10 mouse cellular contexts compared by ENCODE assay signal in the genomic region with DNA sequence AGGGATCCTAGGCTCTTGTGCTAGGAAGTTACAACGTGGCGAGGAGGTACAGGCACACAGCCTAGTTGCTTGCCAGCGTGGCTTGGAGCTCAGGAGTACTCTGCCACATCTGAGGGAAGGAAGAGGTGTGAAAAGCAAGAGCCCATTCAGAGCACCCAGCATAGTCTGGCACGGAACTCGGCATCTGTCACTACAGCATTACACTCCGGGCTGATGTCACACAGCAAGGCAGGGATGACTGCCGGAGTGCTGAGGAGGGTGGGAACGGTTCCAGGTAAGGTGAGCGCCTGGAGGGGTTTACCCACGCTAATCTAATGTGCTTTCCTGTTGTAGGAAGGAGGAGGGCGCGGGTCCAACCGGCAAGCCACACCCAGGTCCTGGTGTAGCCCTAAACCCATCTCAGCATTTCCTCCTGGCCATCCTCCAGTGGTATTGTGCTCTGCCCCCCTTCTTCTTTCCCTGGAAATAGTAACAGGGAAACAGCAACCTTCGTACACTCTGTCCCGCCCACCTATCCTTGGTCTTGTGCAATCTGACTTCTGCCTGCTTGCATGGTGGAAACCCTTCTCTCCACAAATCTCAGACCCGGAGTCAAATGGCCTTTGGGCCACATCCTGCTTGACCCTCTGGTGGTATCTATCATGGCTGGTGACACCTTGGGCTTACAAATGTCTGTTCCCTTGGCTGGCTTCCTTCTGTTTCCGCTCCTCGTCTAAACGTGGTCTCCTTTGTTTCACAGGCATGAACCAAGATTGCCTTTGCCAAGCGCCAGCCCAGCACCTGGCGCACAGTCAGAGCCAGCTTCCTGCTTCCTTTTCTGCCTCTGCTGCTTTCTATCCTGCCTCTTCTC. TPM values are rescaled to one million over a fixed set of nuclear protein-coding genes. Genes with fewer than 3 reads are reported as not detected.
DNase-seq lines count a peak whose midpoint lies in the region; ATAC-seq lines count a peak whose summit lies in the region.
"Had no signal": no experiment of that assay in that cellular context is flagged by ENCODE, and none has a peak within 500 bp of the region (broad histone marks: within the 10 kb centered on the region; RNA-seq: fewer than 3 reads in every experiment).

No protein-coding gene starts in this region.

- no peak overlapping the region for H3K4me3 ChIP-seq in forebrain, embryonic 13.5 days
- no peak overlapping the region for H3K4me3 ChIP-seq in forebrain, embryonic 10.5 days

- peaks cover 87% of the 10 kb centered on the region for H3K36me3 ChIP-seq in forebrain, embryonic 13.5 days (ENCODE audit: poor library complexity, severe bottlenecking)
- H3K36me3 ChIP-seq in forebrain, embryonic 10.5 days (replicated peaks) = peaks cover 98% of the 10 kb centered on the region

- intact Hi-C loops in left cerebral cortex, postnatal 14 days (cut with DNase I) = no loop called here

- ATAC-seq in forebrain, embryonic 13.5 days = peak; percentile 57
- peak; percentile 65; the same call in 1 of the 2 replicates for ATAC-seq in cerebellum, adult (ENCODE audit: insufficient number of reproducible peaks, low FRiP score, low TSS enrichment)
- ATAC-seq in inflammation-experienced regulatory T-cells, adult 6 months = no peak

- peak overlapping the region; percentile 82 for H3K27ac ChIP-seq in forebrain, embryonic 13.5 days
- H3K27ac ChIP-seq in forebrain, embryonic 10.5 days = no peak overlapping the region

- H3K9ac ChIP-seq in forebrain, embryonic 13.5 days = no peak overlapping the region

- peaks cover 27% of the 10 kb centered on the region for H3K4me1 ChIP-seq in forebrain, embryonic 13.5 days
- peaks cover 23% of the 10 kb centered on the region for H3K4me1 ChIP-seq in forebrain, embryonic 10.5 days

- no peak for DNase-seq in forebrain, embryonic 10.5 days (ENCODE audit: extremely low spot score, low spot score)
- peak; percentile 44 for DNase-seq in gastrocnemius, postnatal 10 days
- peak; percentile 89 for DNase-seq in kidney, adult 11 months
- DNase-seq in left cerebral cortex, postnatal 14 days (ENCODE audit: low spot score in 2 of 2) = peak; percentile 71 to 90
- peak; percentile 75 to 82 for DNase-seq in right cerebral cortex, postnatal 10 days (ENCODE audit: low spot score in 2 of 2)

- H3K27me3 ChIP-seq in forebrain, embryonic 13.5 days = no peaks in the 10 kb centered on the region
- no peaks in the 10 kb centered on the region for H3K27me3 ChIP-seq in forebrain, embryonic 10.5 days (ENCODE audit: poor library complexity, severe bottlenecking)

- H3K4me2 ChIP-seq in forebrain, embryonic 13.5 days = no peak overlapping the region; the same call in 1 of the 2 replicates

- 82% methylated on average over 21 of the region's 21 CpGs for WGBS in forebrain, embryonic 13.5 days
- WGBS in forebrain, embryonic 10.5 days = 87% methylated on average over 21 of the region's 21 CpGs

- no peaks in the 10 kb centered on the region for H3K9me3 ChIP-seq in forebrain, embryonic 13.5 days (replicated peaks)
- H3K9me3 ChIP-seq in forebrain, embryonic 10.5 days = no peaks in the 10 kb centered on the region

RNA-seq across cellular contexts. Expression of gene Treh, which starts 18.9 kb away (rescaled TPM):
- polyA plus RNA-seq in forebrain, embryonic 13.5 days (2015; fragmentation: Nextera tagmentation; extraction: Ambion mirVana) = not detected in 2 replicates
- not detected in 2 replicates for polyA plus RNA-seq in forebrain, embryonic 10.5 days (2016; fragmentation: Nextera tagmentation; extraction: Ambion mirVana)
- not detected for total RNA-seq in gastrocnemius, postnatal 10 days (2021)
- not detected for total RNA-seq in left cerebral cortex, postnatal 14 days (2021)
- polyA plus RNA-seq in inflammation-experienced regulatory T-cells, adult 6 months (2017; shearing (Covaris generic)) = not detected
- polyA plus RNA-seq: C2C12; embryonic facial prominence, embryonic 11.5 days had no signal

RNA-seq across cellular contexts. Expression of gene Phldb1, which starts 43.1 kb away (rescaled TPM):
- 36.4 and 40.9 TPM in 2 replicates for polyA plus RNA-seq in forebrain, embryonic 13.5 days (2015; fragmentation: Nextera tagmentation; extraction: Ambion mirVana)
- polyA plus RNA-seq in forebrain, embryonic 10.5 days (2016; fragmentation: Nextera tagmentation; extraction: Ambion mirVana) = 37.8 and 44.7 TPM in 2 replicates
- 10 to 100 TPM; 49.8 to 82.4 TPM for total RNA-seq in gastrocnemius, postnatal 10 days (2021)
- total RNA-seq in left cerebral cortex, postnatal 14 days (2021) = 10 to 100 TPM; 62.4 to 65.7 TPM
- under 1 TPM; 0.41 to 0.92 (median 0.58) TPM for polyA plus RNA-seq in inflammation-experienced regulatory T-cells, adult 6 months (2017; shearing (Covaris generic))

Comparison
In these comparisons a context has a peak if more than half of its experiments do, and no peak if none do; other contexts are left out.
1. RNA of gene Phldb1, which starts 43.1 kb away (polyA plus RNA-seq): 37.8 to 44.7 TPM in forebrain, embryonic 10.5 days and 36.4 to 40.9 TPM in forebrain, embryonic 13.5 days; 0.41 to 0.92 TPM in inflammation-experienced regulatory T-cells, adult 6 months; every median in the first group is over 10 times any median in the second.